Mouse (Mus musculus) neural tube, embryonic 12.5 days (tissue): ENCODE results near the gene Ank2. TPM values are rescaled to one million over a fixed set of nuclear protein-coding genes. Genes with fewer than 3 reads are reported as not detected.
A peak's percentile ranks its signal among the peaks of the same experiment; 100 is the strongest.

Experiments
- ATAC-seq: fragments of 200-750 bp; cut with Nextera tagmentation; 2 replicates; pipeline ENCODE4 v1.8.0; 2017; ENCODE audit warnings: low read depth, mild to moderate bottlenecking, moderate TSS enrichment, moderate library complexity; ENCODE audit not compliant: low FRiP score
- H3K27ac ChIP-seq: fragments of 300-500 bp; sonication (generic); 2 replicates; pipeline ENCODE4 v1.5.1; 2016
- H3K27me3 ChIP-seq: fragments of 300-500 bp; sonication (generic); replicated peaks from 2 replicates; pipeline ENCODE4 v1.6.1; 2016; ENCODE audit warnings: mild to moderate bottlenecking
- H3K36me3 ChIP-seq: fragments of 300-500 bp; sonication (generic); 2 replicates; pipeline ENCODE4 v1.6.1; 2016; ENCODE audit warnings: mild to moderate bottlenecking
- H3K4me1 ChIP-seq: fragments of 300-500 bp; sonication (generic); 2 replicates; pipeline ENCODE4 v1.6.1; 2016
- H3K4me2 ChIP-seq: fragments of 300-500 bp; sonication (generic); replicated peaks from 2 replicates; pipeline ENCODE4 v1.6.1; 2016; ENCODE audit warnings: mild to moderate bottlenecking
- H3K4me3 ChIP-seq: fragments of 300-500 bp; sonication (generic); 2 replicates; pipeline ENCODE4 v1.5.1; 2016
- H3K9ac ChIP-seq: fragments of 300-500 bp; sonication (generic); 2 replicates; pipeline ENCODE4 v1.6.1; 2016; ENCODE audit warnings: mild to moderate bottlenecking
- H3K9me3 ChIP-seq: fragments of 300-500 bp; sonication (generic); 2 replicates; pipeline ENCODE4 v1.6.1; 2016; ENCODE audit warnings: mild to moderate bottlenecking
- WGBS: fragments of 180-500 bp; shearing (Covaris S2); methylation state at CpG from one replicate; pipeline ENCODE4 v1.1.7; 2016; 5-methylcytosine and 5-hydroxymethylcytosine counted together
- polyA plus RNA-seq: library from polyadenylated mRNA; unstranded; fragments of >200 nt; fragmentation: Nextera tagmentation; extraction: Ambion mirVana; gene quantifications from 2 replicates; pipeline ENCODE4 v1.2.1, GENCODE M21; 2016

The Ank2 gene
- polyA plus RNA-seq, 1 experiment from 2014 or later: 95.2 TPM

- Histone ChIP-seq H3K9ac (no peak overlapping the region), H3K27me3 (no peaks in the 10 kb centered on the region), H3K27ac (no peak overlapping the region), H3K4me3 (no peak overlapping the region), H3K4me2 (no peak overlapping the region), H3K36me3 (no peaks in the 10 kb centered on the region), H3K9me3 (no peaks in the 10 kb centered on the region), H3K4me1 (peaks cover 17% of the 10 kb centered on the region)
- ATAC-seq: no peak
- WGBS: 73% methylated on average over 5 of the region's 5 CpGs
Observed at GRCm38 (mm10) chr3:127137508-127137907, 361.6 kb downstream of the Ank2 start.

- peak; percentile 38; the same call in 1 of the 2 replicates for ATAC-seq
- 35% methylated on average over 2 of the region's 2 CpGs for WGBS
- no peaks in the 10 kb centered on the region for H3K9me3 ChIP-seq
- peaks cover 27% of the 10 kb centered on the region for H3K4me1 ChIP-seq
- no peak overlapping the region for H3K27ac ChIP-seq
- no peaks in the 10 kb centered on the region for H3K27me3 ChIP-seq
- no peak overlapping the region for H3K9ac ChIP-seq
- H3K36me3 ChIP-seq: no peaks in the 10 kb centered on the region
- no peak overlapping the region for H3K4me3 ChIP-seq
- H3K4me2 ChIP-seq: no peak overlapping the region
Observed at GRCm38 (mm10) chr3:127134062-127134461, 365.1 kb downstream of the Ank2 start.

- peaks cover 27% of the 10 kb centered on the region for H3K4me1 ChIP-seq
Observed at GRCm38 (mm10) chr3:127131048-127131447, 368.1 kb downstream of the Ank2 start.

GRCm38 (mm10) chr3:127130167-127130770, 368.9 kb downstream of the Ank2 start:
- Histone ChIP-seq H3K9me3 (no peaks in the 10 kb centered on the region), H3K4me1 (peaks cover 27% of the 10 kb centered on the region), H3K9ac (no peak overlapping the region), H3K27ac (no peak overlapping the region), H3K27me3 (no peaks in the 10 kb centered on the region), H3K36me3 (no peaks in the 10 kb centered on the region), H3K4me2 (no peak overlapping the region), H3K4me3 (no peak overlapping the region)
- 44% methylated on average over 12 of the region's 12 CpGs for WGBS
- ATAC-seq: no peak

More at GRCm38 (mm10) chr3:127131048-127131447, 368.1 kb downstream of the Ank2 start:
- no peaks in the 10 kb centered on the region for H3K36me3 ChIP-seq
- no peak overlapping the region for H3K9ac ChIP-seq
- no peak for ATAC-seq
- H3K27me3 ChIP-seq: no peaks in the 10 kb centered on the region
- 33% methylated on average over 3 of the region's 3 CpGs for WGBS
- no peak overlapping the region for H3K4me3 ChIP-seq
- no peak overlapping the region for H3K4me2 ChIP-seq
- no peaks in the 10 kb centered on the region for H3K9me3 ChIP-seq
- no peak overlapping the region for H3K27ac ChIP-seq

GRCm38 (mm10) chr3:127129750-127130149, 369.4 kb downstream of the Ank2 start:
- no peak overlapping the region for H3K27ac ChIP-seq
- no peak overlapping the region for H3K9ac ChIP-seq
- no peaks in the 10 kb centered on the region for H3K36me3 ChIP-seq
- no peaks in the 10 kb centered on the region for H3K27me3 ChIP-seq
- H3K4me1 ChIP-seq: peaks cover 26% of the 10 kb centered on the region
- 20% methylated on average over 1 of the region's 1 CpGs for WGBS
- no peak overlapping the region for H3K4me2 ChIP-seq
- ATAC-seq: no peak
- no peak overlapping the region for H3K4me3 ChIP-seq
- no peaks in the 10 kb centered on the region for H3K9me3 ChIP-seq

GRCm38 (mm10) chr3:127127611-127128010, 371.5 kb downstream of the Ank2 start:
- H3K36me3 ChIP-seq: no peaks in the 10 kb centered on the region
- H3K4me1 ChIP-seq: peaks cover 31% of the 10 kb centered on the region
- H3K9me3 ChIP-seq: no peaks in the 10 kb centered on the region
- no peak overlapping the region for H3K9ac ChIP-seq
- no peaks in the 10 kb centered on the region for H3K27me3 ChIP-seq
- no peak overlapping the region for H3K4me2 ChIP-seq
- 64% methylated on average over 1 of the region's 1 CpGs for WGBS
- H3K27ac ChIP-seq: no peak overlapping the region
- ATAC-seq: no peak
- no peak overlapping the region for H3K4me3 ChIP-seq

- ATAC-seq: no peak
- Histone ChIP-seq H3K27me3 (no peaks in the 10 kb centered on the region), H3K4me1 (peaks cover 29% of the 10 kb centered on the region), H3K9ac (no peak overlapping the region), H3K4me2 (no peak overlapping the region), H3K9me3 (no peaks in the 10 kb centered on the region), H3K36me3 (no peaks in the 10 kb centered on the region), H3K4me3 (no peak overlapping the region), H3K27ac (no peak overlapping the region)
- WGBS: 67% methylated on average over 3 of the region's 3 CpGs
Observed at GRCm38 (mm10) chr3:127126220-127126619, 372.9 kb downstream of the Ank2 start.

- H3K27me3 ChIP-seq: no peaks in the 10 kb centered on the region
- H3K4me3 ChIP-seq: no peak overlapping the region
- no peaks in the 10 kb centered on the region for H3K9me3 ChIP-seq
- H3K4me2 ChIP-seq: no peak overlapping the region
- no peak overlapping the region for H3K27ac ChIP-seq
- ATAC-seq: 0 out of 2 replicates have a peak, but pooled peaks have one; percentile 37
- peaks cover 18% of the 10 kb centered on the region for H3K4me1 ChIP-seq
- H3K36me3 ChIP-seq: no peaks in the 10 kb centered on the region
- WGBS: 45% methylated on average over 10 of the region's 10 CpGs
- no peak overlapping the region for H3K9ac ChIP-seq
Observed at GRCm38 (mm10) chr3:127124375-127124993, 374.7 kb downstream of the Ank2 start.

- Histone ChIP-seq H3K27me3 (no peaks in the 10 kb centered on the region), H3K9ac (no peak overlapping the region), H3K27ac (no peak overlapping the region), H3K4me3 (no peak overlapping the region), H3K4me2 (peak overlapping the region; percentile 13; the same call in 1 of the 2 replicates), H3K36me3 (no peaks in the 10 kb centered on the region), H3K4me1 (peaks cover 18% of the 10 kb centered on the region), H3K9me3 (no peaks in the 10 kb centered on the region)
- 41% methylated on average over 8 of the region's 8 CpGs for WGBS
- ATAC-seq: no peak
Observed at GRCm38 (mm10) chr3:127123376-127123775, 375.8 kb downstream of the Ank2 start.

- Histone ChIP-seq H3K27ac (no peak overlapping the region), H3K9me3 (no peaks in the 10 kb centered on the region), H3K27me3 (no peaks in the 10 kb centered on the region), H3K4me2 (no peak overlapping the region), H3K4me3 (no peak overlapping the region), H3K9ac (no peak overlapping the region), H3K4me1 (peaks cover 6% of the 10 kb centered on the region), H3K36me3 (no peaks in the 10 kb centered on the region)
- WGBS: 95% methylated on average over 4 of the region's 4 CpGs
- ATAC-seq: no peak
Observed at GRCm38 (mm10) chr3:127118777-127119176, 380.4 kb downstream of the Ank2 start.

- H3K4me2 ChIP-seq: no peak overlapping the region
- H3K36me3 ChIP-seq: no peaks in the 10 kb centered on the region
- H3K9me3 ChIP-seq: no peaks in the 10 kb centered on the region
- no peak overlapping the region for H3K27ac ChIP-seq
- ATAC-seq: no peak
- WGBS: 88% methylated on average over 6 of the region's 6 CpGs
- no peak overlapping the region for H3K9ac ChIP-seq
- no peaks in the 10 kb centered on the region; the same call in 1 of the 2 replicates for H3K4me1 ChIP-seq
- H3K4me3 ChIP-seq: no peak overlapping the region
- H3K27me3 ChIP-seq: no peaks in the 10 kb centered on the region
Observed at GRCm38 (mm10) chr3:127116226-127116625, 382.9 kb downstream of the Ank2 start.

- 67% methylated on average over 7 of the region's 7 CpGs for WGBS
- ATAC-seq: peak; percentile 66
- no peaks in the 10 kb centered on the region for H3K36me3 ChIP-seq
- no peak overlapping the region for H3K27ac ChIP-seq
- H3K9ac ChIP-seq: no peak overlapping the region
- no peaks in the 10 kb centered on the region for H3K27me3 ChIP-seq
- H3K4me1 ChIP-seq: no peaks in the 10 kb centered on the region; the same call in 1 of the 2 replicates
- no peak overlapping the region for H3K4me3 ChIP-seq
- no peaks in the 10 kb centered on the region for H3K9me3 ChIP-seq
- H3K4me2 ChIP-seq: no peak overlapping the region
Observed at GRCm38 (mm10) chr3:127113238-127113637, 385.9 kb downstream of the Ank2 start.

- Histone ChIP-seq H3K9me3 (no peaks in the 10 kb centered on the region), H3K9ac (no peak overlapping the region), H3K4me2 (no peak overlapping the region), H3K4me1 (no peaks in the 10 kb centered on the region; the same call in 1 of the 2 replicates), H3K27me3 (no peaks in the 10 kb centered on the region), H3K27ac (no peak overlapping the region), H3K36me3 (no peaks in the 10 kb centered on the region), H3K4me3 (no peak overlapping the region)
- 79% methylated on average over 3 of the region's 3 CpGs for WGBS
- ATAC-seq: no peak
Observed at GRCm38 (mm10) chr3:127109413-127109812, 389.7 kb downstream of the Ank2 start.
